Mouse (Mus musculus): ENCODE data around the gene Enpp1. TPM values are rescaled to one million over a fixed set of nuclear protein-coding genes. Genes with fewer than 3 reads are reported as not detected.

Gene Enpp1
- total RNA-seq, 2 experiments from 2014 or later, result 1.6 to 5.9 TPM

DNA sequence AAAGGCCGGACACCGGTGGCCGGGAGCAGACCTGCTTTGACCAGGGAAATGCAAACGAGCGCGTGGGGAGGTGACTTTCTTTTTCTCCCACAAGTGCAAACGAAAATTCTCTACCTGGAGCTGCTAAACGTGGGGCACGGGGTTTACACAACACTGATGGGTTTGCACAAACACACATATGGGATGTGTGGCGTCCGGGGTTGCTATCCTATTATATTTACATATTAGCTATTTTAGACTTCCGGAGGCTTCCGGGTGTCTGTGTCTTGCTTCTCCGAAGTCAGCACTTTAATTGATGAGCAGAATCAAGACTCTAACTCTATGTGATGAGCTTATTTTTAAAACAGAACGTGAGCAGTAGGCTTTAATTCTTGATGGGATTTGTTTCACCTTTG is 405 bp upstream of the Enpp1 start:
- peak; percentile 26 for ATAC-seq (replicated peaks; ENCODE audit: poor library complexity)

DNA sequence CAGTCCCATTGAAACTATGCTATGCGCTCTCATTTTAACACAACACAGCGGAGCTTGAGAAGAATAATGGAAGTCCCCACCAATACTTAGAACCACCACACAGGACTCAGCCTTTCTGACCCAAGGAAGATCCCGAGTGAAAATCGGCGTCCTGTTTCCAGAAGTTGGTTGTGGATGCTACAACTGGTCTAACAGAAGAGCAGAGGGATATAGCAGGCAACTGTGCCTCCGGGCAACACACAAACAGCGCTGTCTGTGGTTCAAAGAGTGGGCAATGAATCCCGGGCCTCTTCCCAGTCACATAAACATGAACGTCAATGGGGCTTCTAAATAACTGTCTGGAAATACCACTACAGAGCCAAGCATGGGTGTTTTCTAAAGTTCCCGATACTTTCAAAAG is 888 bp downstream of the Enpp1 start:
- 0 out of 2 replicates have a peak, but pooled peaks have one; percentile 22 for ATAC-seq (replicated peaks; ENCODE audit: poor library complexity)

DNA sequence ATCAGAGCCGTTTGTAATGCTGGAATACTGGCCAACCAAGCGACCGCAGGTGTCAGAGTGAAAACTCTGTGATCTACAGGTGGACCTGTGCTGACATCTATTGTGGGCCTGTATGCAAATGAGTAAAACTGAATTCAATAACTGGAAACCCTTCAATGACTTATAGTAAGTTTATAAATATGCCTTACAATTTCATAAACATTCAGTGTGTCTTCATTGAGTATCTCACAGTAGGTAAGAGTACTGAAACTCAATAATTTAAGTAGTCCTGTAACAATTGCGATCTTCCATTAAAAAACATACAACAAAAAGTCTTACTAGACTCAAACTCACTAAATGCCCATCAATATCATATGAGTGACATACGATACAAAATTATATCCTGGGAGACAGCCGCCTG is 1.6 kb downstream of the Enpp1 start:
- no peak for ATAC-seq (replicated peaks; ENCODE audit: poor library complexity)

- no peak for ATAC-seq (replicated peaks; ENCODE audit: poor library complexity)
These were observed 4.2 kb downstream of the Enpp1 start for GRCm38 (mm10) chr10:24707745-24708144.

GRCm38 (mm10) chr10:24706431-24707140 is 5.4 kb downstream of the Enpp1 start:
- ATAC-seq (replicated peaks; ENCODE audit: poor library complexity), result no peak

DNA sequence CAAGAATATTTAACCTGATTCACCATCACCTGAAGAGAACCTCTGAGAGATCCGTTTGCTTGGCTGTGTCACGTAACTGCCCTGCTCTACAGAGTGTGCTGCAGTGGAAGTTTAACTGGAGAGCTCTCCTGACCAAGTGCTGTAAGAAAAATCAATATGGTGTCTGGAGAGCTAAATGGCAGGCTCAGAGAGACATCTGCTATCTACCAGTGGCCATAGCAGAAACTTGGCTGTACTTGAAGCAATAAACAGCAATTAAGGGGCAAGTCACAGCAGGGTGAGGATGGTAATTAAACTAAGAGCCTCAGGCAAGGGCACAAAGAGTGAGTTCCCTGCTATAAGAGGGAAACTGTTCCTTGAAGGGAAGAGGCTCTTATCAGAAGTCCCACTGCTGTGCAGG is 9.3 kb downstream of the Enpp1 start:
- no peak for ATAC-seq (replicated peaks; ENCODE audit: poor library complexity)

GRCm38 (mm10) chr10:24698131-24698775 is 13.7 kb downstream of the Enpp1 start:
- no peak for ATAC-seq (replicated peaks; ENCODE audit: poor library complexity)

- no peak for ATAC-seq (replicated peaks; ENCODE audit: poor library complexity)
These were observed 15.2 kb downstream of the Enpp1 start for GRCm38 (mm10) chr10:24696761-24697160.

DNA sequence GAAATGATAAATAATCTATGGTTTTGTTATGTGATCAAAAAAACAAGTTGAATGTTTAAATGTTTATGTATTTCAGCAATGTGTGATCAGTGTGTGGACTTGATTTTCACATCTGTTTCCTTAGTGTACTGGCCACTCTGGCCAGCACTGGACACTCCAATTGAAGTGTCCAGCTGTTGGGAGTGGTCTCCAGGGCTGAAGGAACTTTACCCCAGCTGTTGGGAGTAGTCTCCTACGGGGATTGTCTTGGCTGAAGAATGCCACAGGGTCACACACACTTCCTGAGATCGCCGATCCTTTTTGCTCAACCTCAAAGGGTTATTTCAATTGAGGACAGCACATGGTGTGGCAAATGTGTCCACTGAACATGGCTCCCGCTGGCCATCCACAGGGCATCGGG is 16.2 kb downstream of the Enpp1 start:
- no peak for ATAC-seq (replicated peaks; ENCODE audit: poor library complexity)

DNA sequence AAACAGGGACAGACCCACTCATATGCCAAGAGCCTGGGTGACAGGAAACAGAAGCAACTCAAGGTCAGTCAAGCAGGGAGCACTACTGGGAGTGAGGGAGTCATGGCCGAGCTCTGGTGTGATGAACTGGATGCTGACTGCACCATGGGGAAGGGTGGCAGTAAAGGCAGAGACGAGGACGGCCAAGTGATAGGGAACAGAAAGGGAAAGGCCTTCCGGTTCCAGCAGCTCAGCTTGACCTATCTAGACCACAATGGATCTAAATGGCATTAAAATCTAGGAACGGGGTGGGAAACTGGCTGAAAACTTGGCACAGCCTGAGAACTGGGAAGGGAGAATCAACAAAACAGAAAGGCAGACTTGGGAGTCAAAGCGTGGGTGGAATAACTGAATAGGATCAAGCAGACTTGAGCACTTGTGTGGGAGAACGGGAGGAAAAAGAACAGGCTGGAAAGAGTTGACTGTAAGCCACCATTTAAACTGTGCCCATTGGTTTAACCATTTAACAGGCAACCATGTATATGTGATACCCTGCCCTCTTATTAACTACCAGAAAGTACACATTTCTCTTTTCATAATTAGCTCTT is 29.3 kb downstream of the Enpp1 start:
- no peak for ATAC-seq (replicated peaks; ENCODE audit: poor library complexity)

DNA sequence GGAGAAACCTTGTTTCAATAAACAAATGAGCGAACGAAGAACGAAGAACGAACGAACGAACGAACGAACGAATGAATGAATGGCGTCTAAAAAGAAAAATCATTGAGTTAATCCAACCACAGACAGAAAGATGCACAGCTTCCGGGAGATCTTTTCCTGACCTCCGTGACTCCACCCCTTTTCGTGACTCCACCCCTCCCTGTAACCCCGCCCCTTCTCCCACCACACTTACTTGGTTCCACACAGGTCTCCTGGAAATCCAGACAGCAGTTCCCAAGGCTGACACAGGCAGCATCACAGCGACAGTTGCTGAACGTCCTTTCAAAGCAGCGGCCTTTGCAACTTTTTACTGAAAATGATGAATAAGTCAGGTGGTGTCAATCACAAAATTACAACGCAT is 34.3 kb downstream of the Enpp1 start:
- no peak for ATAC-seq (replicated peaks; ENCODE audit: poor library complexity)

- no peak for ATAC-seq (replicated peaks; ENCODE audit: poor library complexity)
These were observed 37.7 kb downstream of the Enpp1 start for GRCm38 (mm10) chr10:24674261-24674660.

DNA sequence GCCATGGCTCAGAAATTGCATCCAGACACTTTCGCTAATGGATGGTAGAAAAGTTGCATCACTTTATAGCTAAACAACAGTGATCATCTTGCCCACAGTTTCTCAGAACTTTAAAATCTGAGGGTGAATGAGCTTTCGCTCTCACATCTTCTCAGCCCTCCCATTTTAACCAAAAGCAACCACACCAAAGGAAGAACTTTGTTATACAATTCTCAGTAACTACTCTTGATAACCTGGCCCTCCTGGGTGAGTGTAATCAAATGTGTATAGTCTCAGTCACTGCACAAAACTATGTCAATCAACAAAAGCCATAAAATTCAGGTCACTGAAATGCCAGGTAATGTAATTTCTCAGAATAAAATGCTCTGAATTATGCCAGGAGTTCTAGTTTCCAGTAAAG is 39.0 kb downstream of the Enpp1 start:
- no peak for ATAC-seq (replicated peaks; ENCODE audit: poor library complexity)

DNA sequence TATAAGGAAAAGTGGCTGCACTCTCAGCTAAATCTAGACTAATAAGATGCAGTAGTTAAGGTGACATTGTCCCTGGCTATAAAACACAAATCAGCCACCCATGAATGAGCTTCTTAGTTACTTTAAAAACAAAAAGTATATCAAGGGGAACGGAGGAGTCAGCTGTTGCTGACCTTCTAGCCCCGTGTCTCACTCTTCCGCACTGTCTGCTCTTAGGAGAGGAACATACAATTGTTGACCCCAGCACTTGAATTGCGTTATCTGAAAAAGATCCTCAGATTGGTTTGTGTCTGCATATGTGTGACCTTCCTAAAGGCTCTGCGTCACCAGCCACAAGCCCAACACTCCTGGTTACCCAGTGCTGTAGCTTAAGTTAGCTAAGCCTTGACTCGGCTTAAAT is 41.4 kb downstream of the Enpp1 start:
- no peak for ATAC-seq (replicated peaks; ENCODE audit: poor library complexity)

DNA sequence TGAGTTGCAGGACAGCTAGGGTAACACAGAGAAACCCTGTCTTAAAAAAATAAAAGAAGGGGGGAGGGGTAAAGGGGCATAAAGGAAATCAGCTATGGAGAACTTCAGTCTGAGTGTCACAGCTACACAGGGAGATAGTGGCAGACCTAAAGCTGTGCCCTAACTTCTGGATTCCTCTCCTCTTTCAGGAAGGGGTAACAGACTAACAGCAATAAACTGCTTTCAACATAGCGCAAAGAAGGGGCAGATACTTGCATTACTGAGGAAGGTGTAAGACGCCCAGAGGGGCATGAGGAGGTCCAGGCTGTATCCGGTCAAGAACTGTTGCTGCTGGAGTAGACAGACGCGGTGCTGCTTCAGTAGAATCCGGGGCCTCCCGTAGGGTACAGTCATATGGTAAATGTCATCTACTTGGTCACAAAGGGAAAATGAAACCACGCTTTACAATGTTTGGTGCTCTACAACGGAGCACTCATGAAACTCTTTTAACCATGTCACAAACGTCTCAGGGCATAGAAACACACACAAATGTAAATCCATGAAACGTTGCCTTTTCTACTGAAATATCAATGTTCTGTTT is 60.9 kb downstream of the Enpp1 start:
- no peak for ATAC-seq (replicated peaks; ENCODE audit: poor library complexity)

GRCm38 (mm10) chr10:24647996-24648738 is 63.8 kb downstream of the Enpp1 start:
- ATAC-seq (replicated peaks; ENCODE audit: poor library complexity), result peak; percentile 77

- ATAC-seq (replicated peaks; ENCODE audit: poor library complexity), result no peak
These were observed 66.8 kb downstream of the Enpp1 start for GRCm38 (mm10) chr10:24645169-24645568.

- ATAC-seq (replicated peaks; ENCODE audit: poor library complexity), result peak; percentile 73
These were observed 69.0 kb downstream of the Enpp1 start for GRCm38 (mm10) chr10:24642796-24643580.

DNA sequence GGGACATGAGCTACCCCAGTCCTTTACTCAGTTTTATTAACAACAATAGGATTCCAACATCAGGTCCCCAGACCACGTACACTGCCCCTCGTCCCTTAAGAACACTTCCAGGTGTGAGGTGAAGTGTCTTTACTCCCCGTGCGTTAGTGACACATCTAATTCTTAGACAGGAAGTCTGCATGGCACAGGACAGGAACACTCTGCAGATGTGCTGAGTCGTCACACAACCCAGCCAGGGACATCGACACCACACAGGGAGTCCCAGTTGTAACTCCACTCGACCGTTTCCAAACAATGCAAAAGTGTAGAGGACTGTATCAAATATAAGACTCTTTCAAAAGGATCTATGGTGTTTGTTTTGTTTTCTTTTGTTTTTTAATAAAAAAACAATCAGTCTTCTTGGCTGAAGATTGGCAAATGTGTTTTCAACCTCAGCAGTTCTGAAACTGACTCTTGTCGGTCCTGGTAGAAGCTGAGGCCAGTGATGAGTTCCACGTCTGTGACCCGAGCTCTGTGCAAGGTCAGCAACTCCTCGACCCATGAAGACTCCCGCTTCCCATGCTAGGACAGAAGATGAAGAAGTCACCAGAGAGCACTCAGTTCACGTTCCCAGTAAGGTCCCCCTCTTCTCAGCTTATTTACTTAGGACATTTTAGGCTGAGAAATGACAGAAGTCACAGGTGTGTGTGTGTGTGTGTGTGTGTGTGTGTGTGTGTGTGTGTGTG is 70.4 kb downstream of the Enpp1 start:
- peak; percentile 32; the same call in 1 of the 2 replicates for ATAC-seq (replicated peaks; ENCODE audit: poor library complexity)

All from megakaryocyte progenitor cell, adult 5-6 weeks (primary cell).